In the genomic region with DNA sequence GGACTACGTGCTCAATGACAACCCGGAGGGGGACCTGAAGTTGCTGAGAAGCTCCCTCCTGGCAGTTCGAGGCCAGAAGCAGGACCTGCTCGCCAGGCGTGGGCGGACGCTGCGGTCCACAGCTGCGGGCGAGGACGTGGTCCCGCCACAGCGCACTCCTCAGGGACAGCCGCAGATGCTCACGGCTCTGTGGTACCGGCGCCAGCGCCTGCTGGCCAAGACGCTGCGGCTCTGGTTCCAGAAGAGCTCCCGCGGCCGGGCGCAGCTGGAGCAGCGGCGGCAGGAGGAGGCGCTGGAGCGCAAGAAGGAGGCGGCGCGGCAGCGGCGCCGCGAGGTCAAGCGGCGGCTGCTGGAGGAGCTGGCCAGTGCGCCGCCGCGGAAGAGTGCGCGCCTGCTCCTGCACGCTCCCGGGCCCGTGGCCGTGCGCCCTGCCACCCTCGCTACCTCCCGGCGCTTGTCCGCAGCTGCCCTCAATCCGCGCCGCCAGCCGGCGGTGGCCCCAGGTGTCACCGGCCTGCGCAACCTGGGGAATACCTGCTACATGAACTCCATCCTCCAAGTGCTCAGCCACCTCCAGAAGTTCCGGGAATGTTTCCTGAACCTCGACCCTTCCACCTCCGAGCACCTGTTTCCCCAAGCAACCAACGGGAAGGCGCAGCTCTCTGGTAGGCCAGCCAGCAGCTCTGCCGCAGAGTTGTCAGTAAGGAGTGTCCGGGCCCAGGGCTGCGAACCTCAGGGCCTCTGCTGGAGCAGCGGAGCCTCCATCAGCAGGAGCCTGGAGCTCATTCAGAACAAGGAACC, we compare ENCODE assay signal across 8 mouse cellular contexts. TPM values are rescaled to one million over a fixed set of nuclear protein-coding genes. Genes with fewer than 3 reads are reported as not detected.
DNase-seq lines count a peak whose midpoint lies in the region; ATAC-seq and TF ChIP-seq lines count a peak whose summit lies in the region.

No protein-coding gene starts in this region.

- H3K36me3 ChIP-seq in forebrain, embryonic 12.5 days (replicated peaks): peaks cover 17% of the 10 kb centered on the region
- H3K36me3 ChIP-seq in heart, postnatal 0 days (replicated peaks; ENCODE audit: control insufficient read depth, insufficient read depth, low read length): 0 out of 2 replicates have a peak, but pooled peaks cover 10% of the 10 kb centered on the region

- no peak for TF ChIP-seq CTCF in bone marrow macrophage, adult 2 months (IDR thresholded peaks at IDR 0.05; ENCODE audit: low read depth, low read length)
- no peak; the same call in 1 of the 2 replicates for TF ChIP-seq CTCF in heart, postnatal 0 days (IDR thresholded peaks at IDR 0.05; ENCODE audit: low read depth)

- H3K4me1 ChIP-seq in bone marrow macrophage, adult 2 months (ENCODE audit: control insufficient read depth, insufficient read depth, low read length): peaks cover 17% of the 10 kb centered on the region
- H3K4me1 ChIP-seq in forebrain, embryonic 12.5 days: peaks cover 17% of the 10 kb centered on the region
- H3K4me1 ChIP-seq in heart, postnatal 0 days (ENCODE audit: control insufficient read depth, insufficient read depth): no peaks in the 10 kb centered on the region; the same call in 1 of the 2 replicates

- TF ChIP-seq EP300 in heart, postnatal 0 days (IDR thresholded peaks at IDR 0.05; ENCODE audit: low read depth): no peak

- H3K4me3 ChIP-seq in bone marrow macrophage, adult 2 months (ENCODE audit: insufficient read depth, low read length): peak overlapping the region; percentile 45
- peak overlapping the region; percentile 38 for H3K4me3 ChIP-seq in forebrain, embryonic 12.5 days (replicated peaks)
- H3K4me3 ChIP-seq in heart, postnatal 0 days (ENCODE audit: low read depth, low read length): peak overlapping the region; percentile 44

- peak overlapping the region; percentile 65 for H3K4me2 ChIP-seq in forebrain, embryonic 12.5 days
- H3K4me2 ChIP-seq in heart, postnatal 0 days (ENCODE audit: low read depth, low read length): peak overlapping the region; percentile 83

- 4% methylated on average over 66 of the region's 68 CpGs for WGBS in forebrain, embryonic 12.5 days
- 8% methylated on average over 49 of the region's 68 CpGs for WGBS in heart, postnatal 0 days

- no peaks in the 10 kb centered on the region for H3K9me3 ChIP-seq in forebrain, embryonic 12.5 days
- no peaks in the 10 kb centered on the region for H3K9me3 ChIP-seq in heart, postnatal 0 days (replicated peaks; ENCODE audit: control insufficient read depth, low read length)

- peak overlapping the region; percentile 53 for H3K9ac ChIP-seq in forebrain, embryonic 12.5 days
- H3K9ac ChIP-seq in heart, postnatal 0 days (replicated peaks; ENCODE audit: low read depth, low read length): peak overlapping the region; percentile 49

- peak; percentile 77 for DNase-seq in Muller cell, postnatal 12 days (ENCODE audit: inconsistent ontology term)
- DNase-seq in heart, postnatal 0 days (ENCODE audit: low spot score): peak; percentile 64
- peak; percentile 84 for DNase-seq in kidney, postnatal 14 days
- DNase-seq in lung, postnatal 10 days: peak; percentile 87
- DNase-seq in right cerebral cortex, postnatal 25 days: peak; percentile 58
- DNase-seq in natural killer cell, adult 2 months (ENCODE audit: low spot score in 2 of 2): no peak

- no peak for TF ChIP-seq POLR2A in bone marrow macrophage, adult 2 months (IDR thresholded peaks at IDR 0.05; ENCODE audit: borderline replicate concordance, low read depth, low read length)

- no peak overlapping the region for H3K27ac ChIP-seq in bone marrow macrophage, adult 2 months (ENCODE audit: insufficient read depth, low read depth, low read length)
- H3K27ac ChIP-seq in forebrain, embryonic 12.5 days: no peak overlapping the region
- H3K27ac ChIP-seq in heart, postnatal 0 days (ENCODE audit: low read depth): no peak overlapping the region

- H3K27me3 ChIP-seq in forebrain, embryonic 12.5 days: peaks cover 34% of the 10 kb centered on the region
- H3K27me3 ChIP-seq in heart, postnatal 0 days (ENCODE audit: control insufficient read depth, insufficient read depth, low read length): no peaks in the 10 kb centered on the region

- peak; percentile 66 for ATAC-seq in forebrain, embryonic 12.5 days (ENCODE audit: low FRiP score)
- peak; percentile 82 for ATAC-seq in heart, postnatal 0 days (ENCODE audit: insufficient read depth, low read depth)

RNA-seq across cellular contexts. Expression of gene Tomm6, which starts 15.7 kb away (rescaled TPM):
- polyA plus RNA-seq in bone marrow macrophage, adult 2 months (2012; ENCODE audit: insufficient read depth, insufficient read length, missing spikeins): 220 TPM in 2 replicates
- polyA plus RNA-seq in forebrain, embryonic 12.5 days (2016; fragmentation: Nextera tagmentation; extraction: Ambion mirVana): 346 and 368 TPM in 2 replicates
- total RNA-seq in heart, postnatal 0 days (2014; rRNA removed; ENCODE audit: low replicate concordance): 141 and 171 TPM in 2 replicates
- polyA plus RNA-seq in heart, postnatal 0 days (2015; fragmentation: Nextera tagmentation; extraction: Ambion mirVana): 334 and 345 TPM in 2 replicates

RNA-seq across cellular contexts. Expression of gene Frs3, which starts 16.3 kb away (rescaled TPM):
- polyA plus RNA-seq in bone marrow macrophage, adult 2 months (2012; ENCODE audit: insufficient read depth, insufficient read length, missing spikeins): 3.1 and 8.4 TPM in 2 replicates
- polyA plus RNA-seq in forebrain, embryonic 12.5 days (2016; fragmentation: Nextera tagmentation; extraction: Ambion mirVana): 11.1 and 11.9 TPM in 2 replicates
- total RNA-seq in heart, postnatal 0 days (2014; rRNA removed; ENCODE audit: low replicate concordance): 6.1 and 18.9 TPM in 2 replicates
- 3.7 and 4.2 TPM in 2 replicates for polyA plus RNA-seq in heart, postnatal 0 days (2015; fragmentation: Nextera tagmentation; extraction: Ambion mirVana)

RNA-seq across cellular contexts. Expression of gene Gm21981, which starts 21.7 kb away (rescaled TPM):
- polyA plus RNA-seq in bone marrow macrophage, adult 2 months (2012; ENCODE audit: insufficient read depth, insufficient read length, missing spikeins): 0.58 and 0.97 TPM in 2 replicates
- 0.40 and 0.60 TPM in 2 replicates for polyA plus RNA-seq in forebrain, embryonic 12.5 days (2016; fragmentation: Nextera tagmentation; extraction: Ambion mirVana)
- 0.12 TPM in 1 of 2 replicates, not detected in the other for total RNA-seq in heart, postnatal 0 days (2014; rRNA removed; ENCODE audit: low replicate concordance)
- 0.19 and 0.22 TPM in 2 replicates for polyA plus RNA-seq in heart, postnatal 0 days (2015; fragmentation: Nextera tagmentation; extraction: Ambion mirVana)

RNA-seq across cellular contexts. Expression of gene Prickle4, which starts 22.0 kb away (rescaled TPM):
- polyA plus RNA-seq in bone marrow macrophage, adult 2 months (2012; ENCODE audit: insufficient read depth, insufficient read length, missing spikeins): 2.9 and 3.2 TPM in 2 replicates
- polyA plus RNA-seq in forebrain, embryonic 12.5 days (2016; fragmentation: Nextera tagmentation; extraction: Ambion mirVana): 0.91 and 1.0 TPM in 2 replicates
- 9.9 TPM in 1 of 2 replicates, not detected in the other for total RNA-seq in heart, postnatal 0 days (2014; rRNA removed; ENCODE audit: low replicate concordance)
- 0.36 and 0.93 TPM in 2 replicates for polyA plus RNA-seq in heart, postnatal 0 days (2015; fragmentation: Nextera tagmentation; extraction: Ambion mirVana)

RNA-seq across cellular contexts. Expression of gene Usp49, which starts 42.0 kb away (rescaled TPM):
- polyA plus RNA-seq in bone marrow macrophage, adult 2 months (2012; ENCODE audit: insufficient read depth, insufficient read length, missing spikeins): 7.3 and 8.6 TPM in 2 replicates
- 11.1 and 12.2 TPM in 2 replicates for polyA plus RNA-seq in forebrain, embryonic 12.5 days (2016; fragmentation: Nextera tagmentation; extraction: Ambion mirVana)
- 3.5 and 10.8 TPM in 2 replicates for total RNA-seq in heart, postnatal 0 days (2014; rRNA removed; ENCODE audit: low replicate concordance)
- polyA plus RNA-seq in heart, postnatal 0 days (2015; fragmentation: Nextera tagmentation; extraction: Ambion mirVana): 1.4 TPM in 2 replicates

Comparison
In these comparisons a context has a peak if more than half of its experiments do, and no peak if none do; other contexts are left out.
1. DNase-seq: peak in Muller cell, postnatal 12 days (single experiment), heart, postnatal 0 days (single experiment), kidney, postnatal 14 days (single experiment), lung, postnatal 10 days (single experiment) and right cerebral cortex, postnatal 25 days (single experiment); none in natural killer cell, adult 2 months (0 of 2).
2. Peak in every context shown above with its lines, with median percentiles within 50 percentile points of each other: H3K4me3 ChIP-seq.